Mouse (Mus musculus): ENCODE results near the gene Ddx19a. TPM values are rescaled to one million over a fixed set of nuclear protein-coding genes. Genes with fewer than 3 reads are reported as not detected.
"Not testable (repeated sequence)": the region's sequence is repeated elsewhere in the genome, so short reads cannot be mapped to it uniquely, and the experiment has no call there.

Gene Ddx19a
- polyA plus RNA-seq, 1 experiment from 2014 or later = 14.5 TPM

DNA sequence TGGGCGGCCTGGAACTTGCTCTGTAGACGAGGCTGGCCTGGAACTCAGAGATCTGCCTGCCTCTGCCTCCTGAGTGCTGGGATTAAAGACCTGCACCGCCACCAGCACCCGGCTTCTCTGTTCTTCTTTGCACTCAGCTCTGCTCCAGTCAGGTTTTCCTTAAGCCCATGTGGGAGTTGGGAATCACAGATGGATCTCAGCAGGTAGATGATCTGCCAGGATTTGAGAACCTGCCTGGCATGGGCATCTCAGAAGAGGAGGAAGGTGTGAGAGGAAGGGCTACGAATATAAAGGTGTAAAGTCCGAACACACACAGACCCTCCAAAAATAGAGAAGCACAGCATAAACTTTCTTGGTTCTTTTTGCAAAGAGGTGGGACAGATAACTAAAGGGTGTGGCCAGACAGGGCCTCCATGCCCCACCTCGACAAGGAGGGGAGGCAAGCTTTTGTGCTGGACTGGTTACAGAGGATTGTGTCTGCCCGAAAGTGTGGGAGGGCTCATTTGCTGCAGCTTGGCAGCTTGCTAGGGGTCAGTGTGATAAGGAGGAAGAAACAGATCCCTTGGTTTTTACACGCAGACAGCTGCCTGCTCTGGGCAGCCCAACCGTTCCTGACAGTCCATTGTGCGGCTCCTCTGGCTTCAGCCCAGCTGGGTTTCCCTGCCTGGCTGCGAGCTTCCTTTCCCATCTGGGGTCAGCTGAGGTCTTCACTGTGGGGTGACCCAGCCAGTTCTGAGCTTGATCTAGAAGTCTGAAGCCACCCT, 66.2 kb downstream of the Ddx19a start:
- Histone ChIP-seq H3K4me3 (replicated peaks) (no peak overlapping the region), H3K27ac (peak overlapping the region; percentile 9; the same call in 1 of the 2 replicates), H3K9ac (replicated peaks) (no peak overlapping the region), H3K27me3 (no peaks in the 10 kb centered on the region), H3K9me3 (no peaks in the 10 kb centered on the region), H3K36me3 (peaks cover 30% of the 10 kb centered on the region), H3K4me1 (replicated peaks) (peaks cover 12% of the 10 kb centered on the region), H3K4me2 (no peak overlapping the region)
- 82% methylated on average over 12 of the region's 12 CpGs for WGBS
- ATAC-seq (ENCODE audit: insufficient number of reproducible peaks, insufficient read depth, low FRiP score, low TSS enrichment, low read depth) = no peak

DNA sequence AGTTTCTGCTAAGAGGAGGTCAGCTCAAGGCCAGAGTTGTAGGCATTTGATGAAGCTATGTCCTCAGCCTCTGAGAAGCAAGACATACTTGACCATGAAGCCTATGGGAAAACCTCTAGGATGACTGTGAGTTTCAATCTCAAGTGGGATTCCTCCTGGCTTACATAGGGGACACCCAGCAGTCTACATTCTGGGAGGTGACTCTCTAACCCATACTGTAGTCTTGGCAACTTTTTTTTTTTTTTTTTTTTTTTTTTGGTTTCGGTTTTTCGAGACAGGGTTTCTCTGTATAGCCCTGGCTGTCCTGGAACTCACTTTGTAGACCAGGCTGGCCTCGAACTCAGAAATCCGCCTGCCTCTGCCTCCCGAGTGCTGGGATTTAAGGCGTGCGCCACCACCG, 67.9 kb downstream of the Ddx19a start:
- not testable (repeated sequence) for H3K9ac ChIP-seq (replicated peaks); H3K27ac ChIP-seq; H3K4me3 ChIP-seq (replicated peaks); H3K9me3 ChIP-seq; ATAC-seq (ENCODE audit: insufficient number of reproducible peaks, insufficient read depth, low FRiP score, low TSS enrichment, low read depth); H3K4me2 ChIP-seq; H3K27me3 ChIP-seq
- H3K4me1 ChIP-seq (replicated peaks) = peaks cover 19% of the 10 kb centered on the region
- WGBS = 89% methylated on average over 8 of the region's 8 CpGs
- H3K36me3 ChIP-seq = peaks cover 32% of the 10 kb centered on the region

DNA sequence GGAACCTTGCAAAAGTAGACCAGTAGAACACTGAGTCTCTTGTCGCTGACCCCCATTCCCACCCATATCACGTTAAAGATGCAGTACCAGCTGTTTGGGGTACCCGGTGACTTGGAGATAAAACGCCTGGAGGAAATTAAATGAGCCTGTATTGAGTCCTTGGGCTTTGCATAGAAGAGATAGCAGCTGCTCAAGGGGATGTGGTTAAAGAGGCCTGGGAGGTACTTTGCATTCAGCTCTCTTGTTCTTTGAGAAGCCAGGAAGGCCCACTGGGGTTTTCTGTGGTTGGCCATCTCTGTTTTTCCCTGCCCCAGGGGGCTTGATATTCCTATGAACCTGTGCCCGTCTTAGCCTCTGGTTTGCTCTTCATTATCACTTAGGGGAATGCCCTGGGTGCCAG, 68.5 kb downstream of the Ddx19a start:
- H3K4me3 ChIP-seq (replicated peaks) = no peak overlapping the region
- no peaks in the 10 kb centered on the region for H3K27me3 ChIP-seq
- no peak overlapping the region for H3K9ac ChIP-seq (replicated peaks)
- H3K27ac ChIP-seq = no peak overlapping the region
- WGBS = 66% methylated on average over 5 of the region's 5 CpGs
- H3K36me3 ChIP-seq = peaks cover 32% of the 10 kb centered on the region
- no peaks in the 10 kb centered on the region for H3K9me3 ChIP-seq
- H3K4me2 ChIP-seq = no peak overlapping the region
- peaks cover 19% of the 10 kb centered on the region for H3K4me1 ChIP-seq (replicated peaks)
- no peak for ATAC-seq (ENCODE audit: insufficient number of reproducible peaks, insufficient read depth, low FRiP score, low TSS enrichment, low read depth)

DNA sequence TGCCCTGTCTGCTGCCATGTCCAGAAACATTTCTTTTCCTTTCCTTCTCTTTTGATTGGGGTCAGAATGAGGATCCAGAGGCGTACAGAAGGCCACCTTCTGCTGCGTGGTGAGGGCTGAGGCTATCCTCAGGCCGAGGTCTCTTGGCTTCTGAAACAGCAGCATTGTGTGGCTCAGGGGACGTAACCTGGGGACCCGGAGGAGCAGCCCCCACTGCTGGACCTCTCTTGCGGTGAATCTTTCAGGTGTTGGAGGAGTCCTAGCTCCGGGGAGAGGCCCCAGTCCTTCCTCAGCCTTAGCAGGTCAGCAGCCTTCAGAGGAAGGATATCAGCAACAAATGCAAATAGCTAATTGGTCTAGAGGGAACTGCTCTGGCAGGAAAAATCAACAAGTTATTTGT, 69.2 kb downstream of the Ddx19a start:
- H3K27me3 ChIP-seq = no peaks in the 10 kb centered on the region
- no peak overlapping the region for H3K4me2 ChIP-seq
- ATAC-seq (ENCODE audit: insufficient number of reproducible peaks, insufficient read depth, low FRiP score, low TSS enrichment, low read depth) = no peak
- H3K9ac ChIP-seq (replicated peaks) = no peak overlapping the region; the same call in 1 of the 2 replicates
- 87% methylated on average over 7 of the region's 7 CpGs for WGBS
- H3K4me1 ChIP-seq (replicated peaks) = peaks cover 19% of the 10 kb centered on the region
- peaks cover 32% of the 10 kb centered on the region for H3K36me3 ChIP-seq
- H3K27ac ChIP-seq = no peak overlapping the region
- H3K9me3 ChIP-seq = no peaks in the 10 kb centered on the region
- H3K4me3 ChIP-seq (replicated peaks) = no peak overlapping the region

DNA sequence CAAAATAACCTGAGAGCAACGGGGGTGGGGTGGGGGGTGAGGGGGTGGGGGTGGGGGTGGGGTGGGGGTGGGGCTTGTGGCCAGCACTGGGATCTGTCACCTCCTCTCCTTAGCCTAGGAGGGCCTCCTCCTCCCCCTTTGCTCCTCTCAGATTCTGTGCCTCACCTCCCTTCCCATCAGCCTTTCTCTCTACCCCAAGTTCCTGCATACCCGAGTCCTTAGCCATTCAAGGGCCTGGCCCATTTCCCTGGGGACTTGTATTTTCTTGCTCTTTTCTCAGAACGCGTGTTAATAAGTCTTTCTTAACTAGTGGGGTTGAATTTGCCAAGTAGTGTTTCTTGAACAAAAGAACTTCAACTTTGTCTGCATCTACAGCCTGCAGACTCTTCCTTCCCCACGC, 70.9 kb downstream of the Ddx19a start:
- H3K4me2 ChIP-seq = peak overlapping the region; percentile 15; the same call in 1 of the 2 replicates
- WGBS = 44% methylated on average over 5 of the region's 5 CpGs
- peaks cover 25% of the 10 kb centered on the region for H3K4me1 ChIP-seq (replicated peaks)
- no peaks in the 10 kb centered on the region for H3K27me3 ChIP-seq
- no peak overlapping the region for H3K4me3 ChIP-seq (replicated peaks)
- peaks cover 33% of the 10 kb centered on the region for H3K36me3 ChIP-seq
- no peak for ATAC-seq (ENCODE audit: insufficient number of reproducible peaks, insufficient read depth, low FRiP score, low TSS enrichment, low read depth)
- no peak overlapping the region; the same call in 1 of the 2 replicates for H3K9ac ChIP-seq (replicated peaks)
- 0 out of 2 replicates have a peak overlapping the region, but pooled peaks have one; percentile 57 for H3K27ac ChIP-seq
- no peaks in the 10 kb centered on the region for H3K9me3 ChIP-seq

DNA sequence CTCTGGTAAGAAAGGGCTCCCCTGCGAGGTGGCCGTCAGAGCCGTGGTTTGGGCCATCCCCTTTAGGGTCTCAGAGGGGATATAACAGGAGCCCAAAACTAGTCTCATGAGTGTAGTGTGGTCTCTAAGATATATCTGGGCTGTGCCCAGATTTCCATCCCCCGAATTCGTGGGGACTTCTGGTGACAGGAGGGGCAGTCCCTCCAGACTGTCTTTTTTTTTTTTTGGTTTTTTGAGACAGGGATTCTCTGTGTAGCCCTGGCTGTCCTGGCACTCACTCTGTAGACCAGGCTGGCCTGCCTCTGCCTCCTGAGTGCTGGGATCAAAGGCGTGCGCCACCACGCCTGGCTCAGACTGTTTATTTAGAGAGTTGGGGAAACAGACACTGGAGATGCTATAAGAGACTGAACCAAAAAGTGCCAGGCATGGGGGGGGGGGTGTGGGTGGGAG, 71.9 kb downstream of the Ddx19a start:
- H3K4me1 ChIP-seq (replicated peaks) = peaks cover 35% of the 10 kb centered on the region
- no peak overlapping the region for H3K9ac ChIP-seq (replicated peaks)
- H3K27me3 ChIP-seq = no peaks in the 10 kb centered on the region
- H3K9me3 ChIP-seq = no peaks in the 10 kb centered on the region
- no peak overlapping the region for H3K27ac ChIP-seq
- no peak overlapping the region for H3K4me3 ChIP-seq (replicated peaks)
- no peak for ATAC-seq (ENCODE audit: insufficient number of reproducible peaks, insufficient read depth, low FRiP score, low TSS enrichment, low read depth)
- 69% methylated on average over 8 of the region's 8 CpGs for WGBS
- H3K36me3 ChIP-seq = peaks cover 23% of the 10 kb centered on the region
- no peak overlapping the region for H3K4me2 ChIP-seq

Small RNA genes lying within 50 kb of the gene (microRNA-seq; reads per million reads assigned to microRNA genes)
- gene Gm24103 = not detected
- gene Mir3473d = 0.70 reads per million

Other genes starting within 250 kb of the Ddx19a start
- gene Il34, start 191.9 kb downstream of the Ddx19a start, polyA plus RNA-seq (2016; fragmentation: Nextera tagmentation; extraction: Ambion mirVana) = 0.15 and 0.44 TPM in 2 replicates
- gene Cog4, start 151.2 kb downstream of the Ddx19a start, polyA plus RNA-seq (2016; fragmentation: Nextera tagmentation; extraction: Ambion mirVana) = 84.9 and 88.6 TPM in 2 replicates
- 207 and 211 TPM in 2 replicates for gene Sf3b3, start 151.0 kb downstream of the Ddx19a start, polyA plus RNA-seq (2016; fragmentation: Nextera tagmentation; extraction: Ambion mirVana)
- gene Fuk, start 95.3 kb downstream of the Ddx19a start, polyA plus RNA-seq (2016; fragmentation: Nextera tagmentation; extraction: Ambion mirVana) = 17.9 and 20.3 TPM in 2 replicates
- gene St3gal2, start 77.9 kb downstream of the Ddx19a start, polyA plus RNA-seq (2016; fragmentation: Nextera tagmentation; extraction: Ambion mirVana) = 41.6 and 44.2 TPM in 2 replicates
- 6.5 and 6.6 TPM in 2 replicates for gene Ddx19b, start 34.0 kb upstream of the Ddx19a start, polyA plus RNA-seq (2016; fragmentation: Nextera tagmentation; extraction: Ambion mirVana)
- gene Aars, start 35.3 kb upstream of the Ddx19a start, polyA plus RNA-seq (2016; fragmentation: Nextera tagmentation; extraction: Ambion mirVana) = 65.5 and 73.8 TPM in 2 replicates
- gene Exosc6, start 58.5 kb upstream of the Ddx19a start, polyA plus RNA-seq (2016; fragmentation: Nextera tagmentation; extraction: Ambion mirVana) = 23.2 and 24.2 TPM in 2 replicates
- gene Clec18a, start 94.6 kb upstream of the Ddx19a start, polyA plus RNA-seq (2016; fragmentation: Nextera tagmentation; extraction: Ambion mirVana) = 0.24 TPM in 1 of 2 replicates, not detected in the other
- gene Pdpr, start 96.8 kb upstream of the Ddx19a start, polyA plus RNA-seq (2016; fragmentation: Nextera tagmentation; extraction: Ambion mirVana) = 14.5 and 14.7 TPM in 2 replicates